In genomic region chr19:42136126-42136525, GRCm38 (mm10) we compare ENCODE assay signal across 21 mouse cellular contexts. TPM values are rescaled to one million over a fixed set of nuclear protein-coding genes. Genes with fewer than 3 reads are reported as not detected.
DNase-seq lines count a peak whose midpoint lies in the region; TF ChIP-seq lines count a peak whose summit lies in the region.
"Had no signal": no experiment of that assay in that cellular context is flagged by ENCODE, and none has a peak within 500 bp of the region (broad histone marks: within the 10 kb centered on the region; RNA-seq: fewer than 3 reads in every experiment).

No protein-coding gene starts in this region.

- peaks cover 2% of the 10 kb centered on the region for H3K4me1 ChIP-seq in liver, adult 2 months (ENCODE audit: control insufficient read depth, insufficient read depth, low read length)
- H3K4me1 ChIP-seq: embryonic facial prominence, embryonic 12.5 days; heart, embryonic 12.5 days; intestine, embryonic 15.5 days had no signal

- peak; percentile 59 for DNase-seq in liver, adult 2 months (ENCODE audit: extremely low read depth, low read depth, low spot score)
- DNase-seq in liver (no peak), ES-CJ7 (ENCODE audit: low read depth, low spot score) (peak; percentile 97)
- DNase-seq in Muller cell, postnatal 12 days (ENCODE audit: inconsistent ontology term): peak; percentile 57
- peak; percentile 51 for DNase-seq in retina, postnatal 1 day
- DNase-seq in cerebellum, adult 18-20 months: no peak
- DNase-seq in urinary bladder, adult 18-20 months (ENCODE audit: low spot score in 2 of 2): no peak
- DNase-seq: adrenal gland, adult 2 months; adrenal gland, postnatal 25 days; cerebellum, adult 2 months; cerebellum, postnatal 10 days; forebrain, postnatal 0 days; gastrocnemius, postnatal 14 days; heart, adult 2 months had no signal

- no peaks in the 10 kb centered on the region for H3K27me3 ChIP-seq in liver, adult 2 months (ENCODE audit: control insufficient read depth, insufficient read depth, low read length)
- H3K27me3 ChIP-seq: CH12.LX; embryonic facial prominence, embryonic 12.5 days; forebrain, embryonic 12.5 days; heart, embryonic 12.5 days; intestine, embryonic 15.5 days had no signal

- H3K36me3 ChIP-seq in liver, adult 2 months (ENCODE audit: control insufficient read depth, insufficient read depth, low read length): no peaks in the 10 kb centered on the region
- H3K36me3 ChIP-seq: embryonic facial prominence, embryonic 12.5 days; forebrain, embryonic 12.5 days; heart, embryonic 12.5 days; hindbrain, embryonic 10.5 days; intestine, embryonic 15.5 days had no signal

- peak; percentile 22; the same call in 1 of the 2 replicates for TF ChIP-seq CTCF in liver, adult 2 months (IDR thresholded peaks at IDR 0.05; ENCODE audit: low read depth, low read length)

- 0 out of 2 replicates have a peak overlapping the region, but pooled peaks have one; percentile 12 for H3K27ac ChIP-seq in liver, adult 2 months (replicated peaks; ENCODE audit: insufficient read depth, low read depth, low read length)
- H3K27ac ChIP-seq: embryonic facial prominence, embryonic 12.5 days; forebrain, embryonic 12.5 days; heart, adult 2 months; hindbrain, embryonic 10.5 days; hindbrain, embryonic 14.5 days; intestine, embryonic 15.5 days had no signal

- WGBS in liver, adult 2 months: 30% methylated on average over 5 of the region's 5 CpGs

- no peak overlapping the region for H3K4me3 ChIP-seq in liver, adult 2 months (ENCODE audit: insufficient read depth, low read depth, low read length)
- H3K4me3 ChIP-seq: embryonic facial prominence, embryonic 12.5 days; forebrain, embryonic 12.5 days; heart, adult 2 months; heart, embryonic 12.5 days; hindbrain, embryonic 10.5 days; intestine, embryonic 15.5 days had no signal

- no peak for TF ChIP-seq POLR2A in liver, adult 2 months (IDR thresholded peaks at IDR 0.05; ENCODE audit: extremely low read depth, insufficient read depth, low read length)

- no peak overlapping the region for H3K9ac ChIP-seq in liver, adult 2 months (ENCODE audit: low read depth, low read length)
- H3K9ac ChIP-seq: embryonic facial prominence, embryonic 12.5 days; forebrain, embryonic 12.5 days; forebrain, postnatal 0 days; heart, embryonic 12.5 days; hindbrain, embryonic 14.5 days; intestine, embryonic 15.5 days had no signal

- H3K79me2 ChIP-seq in liver, adult 2 months (ENCODE audit: control insufficient read depth, insufficient read depth, low read length): no peaks in the 10 kb centered on the region

RNA-seq across cellular contexts. Expression of gene Avpi1, which starts 7.3 kb away (rescaled TPM):
- total RNA-seq in liver, adult 2 months (2014; rRNA removed): 49.0 and 53.6 TPM in 2 replicates
- 35.9 and 38.2 TPM in 2 replicates for polyA plus RNA-seq in liver, adult 2 months (2012; rRNA removed)

RNA-seq across cellular contexts. Expression of gene Marveld1, which starts 11.1 kb away (rescaled TPM):
- total RNA-seq in liver, adult 2 months (2014; rRNA removed): 11.9 and 12.1 TPM in 2 replicates
- 25.7 and 29.8 TPM in 2 replicates for polyA plus RNA-seq in liver, adult 2 months (2012; rRNA removed)
- total RNA-seq: CH12.LX had no signal

RNA-seq across cellular contexts. Expression of gene Zfyve27, which starts 27.6 kb away (rescaled TPM):
- total RNA-seq in liver, adult 2 months (2014; rRNA removed): 11.1 and 13.4 TPM in 2 replicates
- 14.1 and 22.0 TPM in 2 replicates for polyA plus RNA-seq in liver, adult 2 months (2012; rRNA removed)

RNA-seq across cellular contexts. Expression of gene Pi4k2a, which starts 45.9 kb away (rescaled TPM):
- total RNA-seq in liver, adult 2 months (2014; rRNA removed): 20.2 and 23.8 TPM in 2 replicates
- polyA plus RNA-seq in liver, adult 2 months (2012; rRNA removed): 43.3 and 46.1 TPM in 2 replicates

RNA-seq across cellular contexts. Expression of gene Morn4, which starts 50.0 kb away (rescaled TPM):
- total RNA-seq in liver, adult 2 months (2014; rRNA removed): 0.09 and 0.13 TPM in 2 replicates
- 0.27 and 0.44 TPM in 2 replicates for polyA plus RNA-seq in liver, adult 2 months (2012; rRNA removed)

Comparison
In these comparisons a context has a peak if more than half of its experiments do, and no peak if none do; other contexts are left out.
1. DNase-seq: peak in liver, adult 2 months (single experiment), ES-CJ7 (single experiment), Muller cell, postnatal 12 days (single experiment) and retina, postnatal 1 day (single experiment); none in liver (single experiment), cerebellum, adult 18-20 months (0 of 2) and urinary bladder, adult 18-20 months (0 of 2).